Mouse (Mus musculus) lung, adult 2 months (tissue): ENCODE data around the gene Leng9. TPM values are rescaled to one million over a fixed set of nuclear protein-coding genes. Genes with fewer than 3 reads are reported as not detected.
"Not testable (repeated sequence)": the region's sequence is repeated elsewhere in the genome, so short reads cannot be mapped to it uniquely, and the experiment has no call there.

Source experiments
- DNase-seq: peaks from one replicate; pipeline ENCODE4 v3.0.0; 2022
- H3K4me1 ChIP-seq: fragments of 200-500 bp; 2 replicates; pipeline ENCODE4 v1.6.1; 2011; ENCODE audit warnings: low read length; ENCODE audit not compliant: control insufficient read depth, insufficient read depth
- H3K4me3 ChIP-seq: fragments of 200-500 bp; replicated peaks from 2 replicates; pipeline ENCODE3; 2011; ENCODE audit warnings: low read depth, mild to moderate bottlenecking, control low read depth, low read length; ENCODE audit errors: extremely low read depth
- CTCF ChIP-seq: fragments of 200-500 bp; IDR thresholded peaks from 2 replicates; pipeline ENCODE4 v1.5.1; 2011; ENCODE audit warnings: mild to moderate bottlenecking, low read length, control low read depth; ENCODE audit not compliant: insufficient read depth
- POLR2A ChIP-seq: fragments of 200-500 bp; IDR thresholded peaks from 2 replicates; pipeline ENCODE4 v1.6.1; 2011; ENCODE audit warnings: low read depth, mild to moderate bottlenecking, control low read depth, low read length, borderline replicate concordance; ENCODE audit errors: extremely low read depth
- WGBS: fragments of 180-500 bp; shearing (Covaris S2); methylation state at CpG from one replicate; pipeline ENCODE4 v1.1.7; 2018; 5-methylcytosine and 5-hydroxymethylcytosine counted together
- polyA plus RNA-seq: library from polyadenylated mRNA; depleted of rRNA; stranded (reverse); fragments of >200 nt; gene quantifications from 2 replicates; pipeline ENCODE4 v1.2.3, GENCODE M21; 2012; rRNA removed

Leng9 gene
- polyA plus RNA-seq = 8.6 and 10.2 TPM in 2 replicates

DNA sequence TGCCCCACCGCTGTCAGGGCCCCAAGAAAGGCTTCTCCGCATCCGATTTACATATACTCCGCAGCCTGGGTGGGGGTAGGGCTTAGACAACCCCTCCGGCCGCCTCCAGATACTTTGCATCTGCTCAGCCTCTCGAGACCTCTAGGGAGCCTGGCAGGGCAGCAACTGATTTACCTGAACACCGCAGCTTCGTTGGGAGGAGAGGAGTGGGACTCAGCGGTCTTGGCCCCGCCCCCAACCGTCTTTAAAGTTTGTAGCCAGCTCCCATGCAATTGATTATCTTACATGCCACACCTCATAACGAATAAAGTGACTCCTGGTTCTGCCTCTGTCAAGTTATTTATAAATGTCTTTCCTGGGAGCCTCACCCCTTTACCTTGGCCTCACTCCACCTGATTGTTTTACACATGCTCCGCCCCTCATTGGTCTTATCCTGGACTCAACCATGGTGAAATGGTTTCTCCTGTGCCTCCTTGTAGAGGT lies at the start of gene Leng9:
Gene Leng9, minus strand, starts transcription at position 316 of the 483 bp plus-strand sequence.
- H3K4me1 ChIP-seq = peaks cover 9% of the 10 kb centered on the region
- H3K4me3 ChIP-seq = peak within 1 kb of the TSS; percentile 90
- TF ChIP-seq CTCF (no peak), POLR2A (no peak)
- WGBS = 2% methylated on average over 14 of the region's 14 CpGs
- peak; percentile 69 for DNase-seq

DNA sequence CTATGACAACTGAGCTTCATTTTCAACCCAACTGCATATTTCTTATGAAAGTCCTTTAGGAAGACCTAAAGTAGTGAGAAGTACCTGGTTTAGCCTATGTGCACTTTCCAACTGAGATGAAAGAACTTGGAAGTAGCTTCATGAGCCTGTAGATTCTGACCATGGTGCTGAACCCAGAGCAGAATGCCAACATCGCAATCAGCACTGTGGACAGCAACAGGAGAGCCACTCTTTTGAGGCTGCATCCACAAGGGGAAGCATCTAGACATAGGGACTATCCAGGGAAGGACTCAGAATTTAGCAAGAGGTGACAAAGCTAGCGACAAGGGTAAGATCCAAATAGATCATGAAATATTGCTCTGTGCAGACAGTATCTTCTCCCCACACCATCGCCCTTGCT lies 28.3 kb upstream of the Leng9 start:
- H3K4me1 ChIP-seq = no peaks in the 10 kb centered on the region
- TF ChIP-seq CTCF (no peak), POLR2A (no peak)
- WGBS = 39% methylated on average over 3 of the region's 3 CpGs
- H3K4me3 ChIP-seq = no peak overlapping the region
- DNase-seq = no peak

DNA sequence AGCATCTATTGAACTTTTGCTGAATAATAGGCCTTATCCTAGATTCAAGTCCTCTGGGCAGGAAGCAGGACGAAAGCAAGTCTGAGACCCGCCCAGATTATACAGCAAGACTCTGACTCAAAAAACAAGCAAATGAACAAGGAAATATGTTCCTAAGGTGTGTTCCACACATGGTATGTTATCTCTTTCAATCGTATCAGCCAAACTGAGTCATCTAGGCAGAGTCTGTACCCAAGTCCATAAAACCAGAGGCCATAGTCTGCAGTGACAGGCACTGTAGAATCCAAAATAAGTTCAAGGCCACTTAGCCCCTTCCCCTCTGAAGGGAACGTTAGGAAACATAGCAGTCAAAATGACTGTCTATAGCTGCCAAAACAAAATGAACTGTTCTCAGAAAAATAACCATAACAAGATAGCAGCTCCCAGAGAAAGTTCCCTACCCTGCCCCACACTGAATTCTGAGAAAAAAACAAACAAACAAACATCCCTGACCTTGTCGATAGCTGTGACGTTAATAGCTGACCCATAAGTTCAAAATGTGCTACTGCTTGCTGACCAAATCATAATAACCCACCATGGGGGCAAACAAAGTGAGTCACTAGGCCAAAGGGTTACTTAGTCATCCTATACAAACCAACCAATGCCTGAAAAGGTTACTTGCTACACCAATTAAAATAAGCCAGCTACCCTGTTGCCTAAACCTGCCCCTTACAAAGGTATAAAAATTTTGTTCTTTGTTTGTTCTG lies 20.2 kb upstream of the Leng9 start:
- no peak overlapping the region for H3K4me3 ChIP-seq
- 62% methylated on average over 6 of the region's 6 CpGs for WGBS

DNA sequence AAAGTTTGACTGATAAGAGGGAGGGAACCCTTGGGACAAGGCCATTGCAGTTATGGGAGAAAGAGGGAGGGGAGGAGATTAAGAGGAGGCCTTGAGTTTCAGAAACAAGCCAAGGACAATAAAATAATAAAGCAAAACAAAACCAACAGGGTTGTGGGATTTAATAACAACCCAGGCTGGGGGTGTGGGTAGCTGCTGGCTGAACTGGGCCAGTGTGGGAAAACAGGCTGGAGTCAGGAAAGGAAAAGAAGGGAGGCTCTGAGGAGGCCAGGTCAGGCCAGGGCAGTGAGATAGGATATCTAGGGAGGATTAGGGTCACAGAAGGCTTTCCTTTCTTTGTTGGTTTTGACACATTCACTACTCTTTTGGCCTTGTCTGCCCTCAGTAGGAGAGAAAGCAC lies 16.9 kb upstream of the Leng9 start:
- H3K4me3 ChIP-seq = no peak overlapping the region
- no peak for DNase-seq
- TF ChIP-seq POLR2A (no peak), CTCF (no peak)
- H3K4me1 ChIP-seq = peaks cover 5% of the 10 kb centered on the region; the same call in 1 of the 2 replicates

More for the DNA sequence above, 20.2 kb upstream of the Leng9 start:
- no peaks in the 10 kb centered on the region for H3K4me1 ChIP-seq
- DNase-seq = no peak
- TF ChIP-seq CTCF = no peak
- TF ChIP-seq POLR2A = no peak

GRCm38 (mm10) chr7:4165286-4165685 lies 15.1 kb upstream of the Leng9 start:
- TF ChIP-seq POLR2A = no peak
- TF ChIP-seq CTCF = no peak
- Histone ChIP-seq H3K4me3 (no peak overlapping the region), H3K4me1 (peaks cover 5% of the 10 kb centered on the region; the same call in 1 of the 2 replicates)
- no peak for DNase-seq
- WGBS = 22% methylated on average over 3 of the region's 3 CpGs

- Histone ChIP-seq H3K4me3 (peak within 1 kb of the TSS; percentile 66), H3K4me1 (peaks cover 5% of the 10 kb centered on the region; the same call in 1 of the 2 replicates)
- TF ChIP-seq CTCF = no peak
- TF ChIP-seq POLR2A = no peak
- WGBS = under 1% methylated on average over 19 of the region's 20 CpGs
- peak; percentile 49 for DNase-seq
Observed at GRCm38 (mm10) chr7:4164090-4164910, 14.1 kb upstream of the Leng9 start, which contains the start of gene Cdc42ep5. TSS of gene Cdc42ep5 (minus strand) at chr7:4164860.

DNA sequence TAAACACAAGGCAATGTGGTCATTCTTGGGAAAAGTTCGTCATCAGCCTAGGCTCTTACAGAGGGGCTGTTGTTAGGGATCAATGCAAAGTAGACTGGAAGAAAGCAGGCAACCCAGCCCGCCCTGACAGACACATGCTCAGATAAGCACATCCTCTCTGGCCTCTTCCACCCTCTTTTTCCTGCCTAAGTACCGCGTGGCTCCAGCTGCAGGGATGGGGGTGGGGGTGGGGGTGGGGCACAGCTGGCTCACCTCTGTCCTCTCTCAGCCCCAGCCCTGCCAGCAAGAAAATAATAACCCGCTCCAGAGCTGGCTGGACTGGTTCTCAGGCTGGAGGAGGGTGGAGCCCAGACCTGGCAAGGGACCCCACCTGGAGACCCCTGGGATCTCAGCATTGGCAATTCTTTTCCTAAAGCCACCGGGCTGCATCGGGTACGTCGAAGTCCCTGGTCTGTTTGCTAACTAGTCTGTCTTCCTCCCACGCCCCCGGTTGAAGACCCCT lies 13.4 kb upstream of the Leng9 start:
- TF ChIP-seq POLR2A (no peak), CTCF (no peak)
- DNase-seq = no peak
- WGBS = 2% methylated on average over 11 of the region's 11 CpGs
- H3K4me3 ChIP-seq = peak overlapping the region; percentile 66
- H3K4me1 ChIP-seq = peaks cover 5% of the 10 kb centered on the region; the same call in 1 of the 2 replicates

- not testable (repeated sequence) for H3K4me3 ChIP-seq, DNase-seq, H3K4me1 ChIP-seq
- 93% methylated on average over 4 of the region's 4 CpGs for WGBS
Observed at GRCm38 (mm10) chr7:4161596-4161995, 11.4 kb upstream of the Leng9 start.

DNA sequence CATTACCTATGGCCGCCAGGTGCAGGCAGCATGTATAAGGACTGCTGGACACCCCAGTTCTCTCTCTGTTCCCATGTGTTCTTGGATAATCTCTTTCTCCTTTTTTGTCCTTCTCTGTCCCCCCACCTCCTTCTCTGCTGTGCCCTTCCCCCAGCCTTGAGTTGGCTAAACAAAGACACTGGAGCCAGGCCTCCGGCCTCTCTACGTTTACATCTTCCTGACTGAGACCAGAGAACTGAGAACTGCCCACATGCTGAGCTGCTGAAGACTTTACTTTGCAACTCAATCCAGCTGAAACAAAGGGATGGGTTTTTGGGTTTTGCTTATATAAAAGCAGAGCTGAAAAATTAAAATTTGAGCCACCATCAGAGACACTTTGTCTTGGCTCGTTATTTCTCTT lies 4.8 kb upstream of the Leng9 start:
- DNase-seq = no peak
- Histone ChIP-seq H3K4me3 (no peak overlapping the region), H3K4me1 (peaks cover 3% of the 10 kb centered on the region)
- TF ChIP-seq POLR2A (no peak), CTCF (no peak)
- WGBS = 49% methylated on average over 4 of the region's 4 CpGs
